Mouse (Mus musculus): ENCODE measurements at regions not wholly inside any gene's neighbourhood (a gene's known extent, or its start where the extent isn't known, plus 50 kb on each side); places are given as distances from the start of the nearest gene placed in this dataset.
A peak's percentile ranks its signal among the peaks of the same experiment; 100 is the strongest.

- DNase-seq (ENCODE audit: low spot score in 2 of 2), result no peak
Observed at GRCm38 (mm10) chr4:26637859-26638258, 291.2 kb upstream of the Manea start.

DNA sequence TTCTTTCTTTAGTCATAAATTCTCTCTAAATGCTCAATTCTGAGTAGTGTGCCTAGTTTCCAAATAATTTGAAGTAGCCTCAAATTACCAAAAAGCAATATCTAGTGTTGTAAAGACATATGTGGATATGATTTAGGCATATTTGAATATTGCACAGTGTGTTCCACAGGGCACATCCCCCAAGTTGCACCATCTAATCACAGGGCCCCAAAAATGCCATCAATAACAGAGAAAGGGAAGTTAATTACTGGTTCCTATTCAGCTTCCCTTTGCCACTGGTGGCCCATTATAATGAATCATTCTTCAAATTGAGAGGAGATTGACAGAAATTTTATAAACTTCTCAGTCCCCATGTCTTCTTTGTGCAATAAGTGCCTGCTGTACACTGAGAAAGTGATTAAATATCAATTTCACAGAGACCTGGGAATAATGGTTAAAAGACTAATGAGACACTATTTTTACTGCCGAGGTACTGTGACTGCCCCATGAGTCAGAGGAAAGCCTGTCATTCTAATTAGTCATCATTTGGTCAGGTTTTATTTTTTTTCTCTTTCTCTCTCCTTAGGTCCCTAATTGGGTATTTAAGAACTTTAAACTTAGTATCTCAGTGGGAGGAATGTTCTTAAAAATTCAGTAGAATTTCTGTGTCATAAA lies 284.0 kb upstream of the Manea start:
- no peak for DNase-seq (ENCODE audit: low spot score in 2 of 2)

- no peak for DNase-seq (ENCODE audit: low spot score in 2 of 2)
Observed at GRCm38 (mm10) chr4:26629710-26630109, 283.0 kb upstream of the Manea start.

DNA sequence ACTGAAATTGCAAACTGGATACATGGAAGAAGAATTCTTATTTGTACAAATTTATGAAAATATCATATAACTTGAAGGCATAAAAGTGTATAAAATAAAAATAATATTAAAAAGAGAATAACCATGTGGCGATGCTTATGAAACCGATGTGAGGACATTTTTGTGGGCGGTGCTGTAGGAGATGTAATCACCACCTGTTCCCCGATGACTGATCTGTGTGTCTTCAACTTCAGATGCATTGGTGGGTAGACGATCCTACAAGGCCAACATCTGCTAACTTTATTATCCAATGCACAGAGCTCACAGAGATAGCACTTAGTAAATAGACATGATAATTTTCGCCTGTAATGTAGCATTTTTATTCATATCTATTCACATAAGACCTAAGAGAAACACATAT lies 281.1 kb upstream of the Manea start:
- DNase-seq (ENCODE audit: low spot score in 2 of 2), result peak in 1 of 2 experiments; percentile 44

- DNase-seq (ENCODE audit: low spot score in 2 of 2), result peak in 1 of 2 experiments; percentile 42
Observed at GRCm38 (mm10) chr4:26589081-26589869, 242.6 kb upstream of the Manea start.

DNA sequence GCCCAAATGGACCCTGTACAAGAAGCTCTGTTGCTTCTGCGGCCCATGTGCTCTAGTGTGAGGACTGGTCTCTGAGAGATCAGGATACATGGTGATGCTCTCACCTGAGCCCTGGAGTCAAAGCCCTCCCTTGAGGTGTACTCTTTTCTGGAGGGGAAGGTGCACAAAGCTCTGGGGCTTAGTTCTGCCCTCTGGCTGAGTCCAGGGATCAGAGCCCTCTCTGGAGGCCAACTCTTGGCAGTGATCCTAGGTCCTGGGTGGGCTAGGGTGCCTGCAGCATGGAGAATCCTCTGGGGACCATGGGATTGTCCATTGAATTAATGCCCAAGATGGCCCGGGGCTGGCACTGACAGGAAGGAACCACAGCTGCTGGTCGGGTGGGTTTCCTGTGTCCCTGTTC lies 209.0 kb upstream of the Manea start:
- no peak for DNase-seq (ENCODE audit: low spot score in 2 of 2)

GRCm38 (mm10) chr4:26543833-26544232 lies 197.1 kb upstream of the Manea start:
- DNase-seq (ENCODE audit: low spot score in 2 of 2), result peak in 1 of 2 experiments; percentile 54

- DNase-seq (ENCODE audit: low spot score in 2 of 2), result no peak
Observed at GRCm38 (mm10) chr4:26542511-26542910, 195.8 kb upstream of the Manea start.

DNA sequence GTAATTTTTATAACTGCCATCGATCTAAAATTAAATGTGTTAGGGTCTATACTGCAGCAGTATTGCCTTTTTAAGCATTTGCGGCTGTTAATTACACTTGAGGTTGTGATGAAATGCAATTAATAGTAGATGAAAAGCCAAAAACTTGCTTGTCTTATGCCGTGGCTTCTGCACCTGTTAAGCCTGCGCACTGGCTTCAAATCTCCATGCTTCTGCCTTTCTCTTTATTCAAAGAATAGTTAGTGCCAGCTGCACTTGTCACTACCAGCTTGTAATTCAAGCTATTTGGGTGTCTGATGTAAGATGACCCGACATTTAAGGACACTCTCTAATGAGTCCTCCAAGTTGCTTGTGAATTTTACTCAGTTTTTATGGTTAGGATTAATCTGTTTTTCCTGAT lies 161.3 kb upstream of the Manea start:
- DNase-seq (ENCODE audit: low spot score in 2 of 2), result peak in 1 of 2 experiments; percentile 9

- DNase-seq (ENCODE audit: low spot score in 2 of 2), result peak in 1 of 2 experiments; percentile 49
Observed at GRCm38 (mm10) chr4:26494262-26494661, 147.6 kb upstream of the Manea start.

DNA sequence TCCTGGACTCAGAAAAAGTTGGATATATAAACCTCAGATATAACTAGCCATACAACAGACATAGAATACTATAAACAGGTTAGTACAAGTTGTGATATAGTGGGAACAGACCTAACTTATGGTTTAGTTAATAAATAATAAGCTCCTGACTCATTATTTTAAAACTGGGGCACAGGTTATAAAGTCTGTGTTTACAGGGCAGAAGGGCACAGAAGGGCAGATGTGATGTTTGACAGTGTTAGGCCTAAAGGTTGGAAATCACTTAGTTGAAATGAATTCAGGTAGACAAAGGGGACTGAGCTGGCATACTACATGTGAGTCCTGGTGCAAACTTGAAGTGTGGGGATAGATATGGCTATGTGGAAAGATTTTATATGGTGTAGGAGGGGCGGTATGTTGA lies 128.2 kb upstream of the Manea start:
- no peak for DNase-seq (ENCODE audit: low spot score in 2 of 2)

DNA sequence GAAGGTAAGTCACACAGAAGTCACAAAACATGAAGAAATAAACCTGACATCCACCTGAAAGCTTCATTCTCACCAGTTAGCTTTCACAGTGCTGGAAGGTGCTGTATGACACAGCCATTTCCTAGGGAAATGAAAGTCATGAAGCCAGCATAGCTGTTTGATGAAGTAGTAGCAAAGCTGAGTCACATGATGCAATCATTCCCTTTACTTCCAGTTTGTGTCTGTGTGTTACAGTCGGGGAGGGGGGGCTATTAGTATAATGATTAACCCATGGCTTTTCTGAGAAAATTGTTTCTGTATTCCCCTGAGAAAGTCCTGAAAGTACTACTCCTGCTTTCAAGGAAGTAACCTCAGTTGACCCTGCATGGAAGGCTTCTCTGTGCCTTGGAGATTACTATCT lies 94.8 kb upstream of the Manea start:
- no peak for DNase-seq (ENCODE audit: low spot score in 2 of 2)

- DNase-seq (ENCODE audit: low spot score in 2 of 2), result no peak
Observed at GRCm38 (mm10) chr4:26422084-26422483, 75.4 kb upstream of the Manea start.

GRCm38 (mm10) chr4:26404266-26404665 lies 57.6 kb upstream of the Manea start:
- DNase-seq (ENCODE audit: low spot score in 2 of 2), result peak in 1 of 2 experiments; percentile 6

- DNase-seq (ENCODE audit: low spot score in 2 of 2), result no peak
Observed at GRCm38 (mm10) chr4:26402213-26402612, 55.5 kb upstream of the Manea start.
